Comparison of ENCODE assay signal across 22 mouse cellular contexts in genomic region chr15:91690648-91691047, GRCm38 (mm10). TPM values are rescaled to one million over a fixed set of nuclear protein-coding genes. Genes with fewer than 3 reads are reported as not detected.
DNase-seq lines count a peak whose midpoint lies in the region; ATAC-seq and TF ChIP-seq lines count a peak whose summit lies in the region.
"Had no signal": no experiment of that assay in that cellular context is flagged by ENCODE, and none has a peak within 500 bp of the region (broad histone marks: within the 10 kb centered on the region; RNA-seq: fewer than 3 reads in every experiment).

No protein-coding gene starts in this region.

- H3K36me3 ChIP-seq in intestine, postnatal 0 days (ENCODE audit: control insufficient read depth, insufficient read depth), result no peaks in the 10 kb centered on the region; the same call in 1 of the 2 replicates
- H3K36me3 ChIP-seq in intestine, embryonic 16.5 days (ENCODE audit: control insufficient read depth, insufficient read depth, low read length), result no peaks in the 10 kb centered on the region
- no peaks in the 10 kb centered on the region; the same call in 1 of the 2 replicates for H3K36me3 ChIP-seq in stomach, postnatal 0 days (ENCODE audit: control insufficient read depth, insufficient read depth, low read length)
- H3K36me3 ChIP-seq: embryonic facial prominence, embryonic 10.5 days; heart, embryonic 10.5 days; hindbrain, embryonic 15.5 days; liver, embryonic 15.5 days; neural tube, embryonic 13.5 days had no signal

- peak; percentile 41 for ATAC-seq in intestine, postnatal 0 days
- no peak for ATAC-seq in intestine, embryonic 16.5 days
- ATAC-seq in stomach, postnatal 0 days (ENCODE audit: low FRiP score, low TSS enrichment), result no peak
- ATAC-seq: forebrain, embryonic 16.5 days had no signal

- DNase-seq in 3T3-L1 (ENCODE audit: low read depth, low spot score), result peak; percentile 91
- peak; percentile 65 for DNase-seq in Muller cell, postnatal 12 days (ENCODE audit: inconsistent ontology term)
- DNase-seq in brain, adult 2 months (ENCODE audit: low read depth, low spot score), result peak; percentile 48
- DNase-seq in cerebellum, adult 11 months, result no peak
- DNase-seq in stomach, postnatal 0 days (ENCODE audit: low spot score), result no peak
- DNase-seq: cerebellum, adult 2 months; heart, postnatal 36 days; kidney, adult 11 months; kidney, postnatal 14 days; lung, postnatal 14 days; right cerebral cortex, postnatal 25 days had no signal

- TF ChIP-seq CTCF in intestine, postnatal 0 days (IDR thresholded peaks at IDR 0.05; ENCODE audit: low read depth), result no peak
- no peak for TF ChIP-seq CTCF in stomach, postnatal 0 days (IDR thresholded peaks at IDR 0.05; ENCODE audit: low read depth)

- H3K4me1 ChIP-seq in intestine, postnatal 0 days (replicated peaks; ENCODE audit: control insufficient read depth, insufficient read depth, low read length), result no peaks in the 10 kb centered on the region
- no peaks in the 10 kb centered on the region for H3K4me1 ChIP-seq in intestine, embryonic 16.5 days (ENCODE audit: control insufficient read depth, insufficient read depth, low read length)
- H3K4me1 ChIP-seq in stomach, postnatal 0 days (replicated peaks; ENCODE audit: control insufficient read depth, insufficient read depth), result no peaks in the 10 kb centered on the region
- H3K4me1 ChIP-seq: embryonic facial prominence, embryonic 10.5 days; heart, embryonic 10.5 days; hindbrain, embryonic 15.5 days; limb, embryonic 12.5 days; liver, embryonic 15.5 days; neural tube, embryonic 13.5 days had no signal

- H3K27me3 ChIP-seq in intestine, postnatal 0 days (replicated peaks; ENCODE audit: control insufficient read depth, insufficient read depth, low read length), result no peaks in the 10 kb centered on the region
- H3K27me3 ChIP-seq in intestine, embryonic 16.5 days (replicated peaks; ENCODE audit: control insufficient read depth, insufficient read depth, low read length), result no peaks in the 10 kb centered on the region
- no peaks in the 10 kb centered on the region for H3K27me3 ChIP-seq in stomach, postnatal 0 days (ENCODE audit: control insufficient read depth, insufficient read depth, low read length)
- H3K27me3 ChIP-seq: CH12.LX; hindbrain, embryonic 15.5 days; limb, embryonic 12.5 days; liver, embryonic 15.5 days; neural tube, embryonic 13.5 days had no signal

- no peak overlapping the region for H3K4me3 ChIP-seq in intestine, postnatal 0 days (ENCODE audit: low read depth, low read length)
- H3K4me3 ChIP-seq in intestine, embryonic 16.5 days (ENCODE audit: low read length), result no peak overlapping the region
- H3K4me3 ChIP-seq in stomach, postnatal 0 days (ENCODE audit: low read depth, low read length), result no peak overlapping the region
- H3K4me3 ChIP-seq: embryonic facial prominence, embryonic 10.5 days; erythroblast, embryonic 14.5 days; heart, embryonic 10.5 days; hindbrain, embryonic 15.5 days; limb, embryonic 12.5 days; liver, embryonic 15.5 days; neural tube, embryonic 13.5 days had no signal

- TF ChIP-seq EP300 in stomach, postnatal 0 days (optimal IDR thresholded peaks at IDR 0.05), result no peak

- no peaks in the 10 kb centered on the region for H3K9me3 ChIP-seq in intestine, postnatal 0 days (ENCODE audit: control insufficient read depth)
- H3K9me3 ChIP-seq in intestine, embryonic 16.5 days (ENCODE audit: control insufficient read depth, low read length), result no peaks in the 10 kb centered on the region
- H3K9me3 ChIP-seq in stomach, postnatal 0 days (ENCODE audit: control insufficient read depth, low read length), result no peaks in the 10 kb centered on the region
- H3K9me3 ChIP-seq: embryonic facial prominence, embryonic 10.5 days; heart, embryonic 10.5 days; hindbrain, embryonic 15.5 days; limb, embryonic 12.5 days; liver, embryonic 15.5 days; neural tube, embryonic 13.5 days had no signal

- 64% methylated on average over 9 of the region's 9 CpGs for WGBS in intestine, postnatal 0 days
- WGBS in intestine, embryonic 16.5 days, result 76% methylated on average over 9 of the region's 9 CpGs
- 59% methylated on average over 9 of the region's 9 CpGs for WGBS in stomach, postnatal 0 days

- H3K9ac ChIP-seq in intestine, postnatal 0 days (ENCODE audit: low read depth, low read length), result no peak overlapping the region
- H3K9ac ChIP-seq in intestine, embryonic 16.5 days (ENCODE audit: low read depth, low read length), result no peak overlapping the region
- no peak overlapping the region for H3K9ac ChIP-seq in stomach, postnatal 0 days (ENCODE audit: low read length)
- H3K9ac ChIP-seq: hindbrain, embryonic 15.5 days; limb, embryonic 12.5 days; liver, embryonic 15.5 days; neural tube, embryonic 13.5 days had no signal

- no peak overlapping the region for H3K4me2 ChIP-seq in intestine, postnatal 0 days (replicated peaks; ENCODE audit: low read depth)
- no peak overlapping the region for H3K4me2 ChIP-seq in intestine, embryonic 16.5 days (ENCODE audit: low read depth, low read length)
- H3K4me2 ChIP-seq in stomach, postnatal 0 days (replicated peaks; ENCODE audit: low read depth), result no peak overlapping the region
- H3K4me2 ChIP-seq: hindbrain, embryonic 15.5 days; limb, embryonic 12.5 days; liver, embryonic 15.5 days; neural tube, embryonic 13.5 days had no signal

- H3K27ac ChIP-seq in intestine, postnatal 0 days (ENCODE audit: low read depth, low read length), result no peak overlapping the region
- H3K27ac ChIP-seq in intestine, embryonic 16.5 days (ENCODE audit: low read length), result no peak overlapping the region
- H3K27ac ChIP-seq in stomach, postnatal 0 days (replicated peaks), result no peak overlapping the region
- H3K27ac ChIP-seq: embryonic facial prominence, embryonic 10.5 days; heart, embryonic 10.5 days; hindbrain, embryonic 15.5 days; limb, embryonic 12.5 days; liver, embryonic 15.5 days; neural tube, embryonic 13.5 days had no signal

RNA-seq across cellular contexts. Expression of gene Lrrk2, which starts 17.7 kb away (rescaled TPM):
- 2.5 and 2.6 TPM in 2 replicates for polyA plus RNA-seq in intestine, postnatal 0 days (2015; fragmentation: Nextera tagmentation; extraction: Ambion mirVana)
- polyA plus RNA-seq in intestine, embryonic 16.5 days (2015; fragmentation: Nextera tagmentation; extraction: Ambion mirVana), result 1.7 and 1.9 TPM in 2 replicates
- 3.9 and 4.2 TPM in 2 replicates for polyA plus RNA-seq in stomach, postnatal 0 days (2015; fragmentation: Nextera tagmentation; extraction: Ambion mirVana)
- polyA plus RNA-seq: erythroblast, embryonic 14.5 days had no signal

Comparison
In these comparisons a context has a peak if more than half of its experiments do, and no peak if none do; other contexts are left out.
1. DNase-seq: peak in 3T3-L1 (single experiment), Muller cell, postnatal 12 days (single experiment) and brain, adult 2 months (single experiment); none in cerebellum, adult 11 months (single experiment) and stomach, postnatal 0 days (single experiment).